Mouse (Mus musculus): ENCODE measurements around the gene Olfr382.

DNA sequence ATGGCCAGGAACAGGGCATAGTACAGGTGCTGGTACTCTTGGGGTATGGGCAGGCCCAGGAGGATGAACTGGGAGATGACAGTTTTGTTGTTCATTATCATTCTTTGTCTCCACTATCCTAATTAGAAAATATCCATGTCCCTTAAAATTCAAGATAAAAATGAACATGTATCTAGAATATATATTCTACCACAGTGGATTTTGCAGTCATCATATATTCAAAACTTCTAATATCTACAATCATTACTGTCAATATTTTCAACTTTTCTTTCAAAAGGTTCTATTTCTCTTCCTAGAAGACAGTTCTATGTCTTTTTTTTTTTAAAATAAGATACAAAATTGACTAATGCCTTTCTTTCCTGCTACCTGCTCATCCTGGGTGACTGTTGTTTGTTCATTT is at the start of gene Olfr382:
- TF ChIP-seq MYC (IDR thresholded peaks at IDR 0.05; ENCODE audit: low read depth, low read length) (no peak), RAD21 (IDR thresholded peaks at IDR 0.05; ENCODE audit: low read depth, low read length) (no peak), POLR2A (IDR thresholded peaks at IDR 0.05; ENCODE audit: low read depth, low read length) (no peak), ETS1 (conservative IDR thresholded peaks at IDR 0.05; ENCODE audit: low read depth, low read length) (no peak), CTCF (conservative IDR thresholded peaks at IDR 0.05 in 1 of 2, IDR thresholded peaks at IDR 0.05 in 1 of 2; ENCODE audit: low read depth in 2 of 2, low read length in 2 of 2) (no peak), RCOR1 (conservative IDR thresholded peaks at IDR 0.05; ENCODE audit: low read depth, low read length) (no peak), SMC3 (IDR thresholded peaks at IDR 0.05; ENCODE audit: low read depth, low read length) (no peak), MEF2A (IDR thresholded peaks at IDR 0.05; ENCODE audit: borderline replicate concordance, low read depth, low read length) (no peak)
